Mouse (Mus musculus) limb, embryonic 14.5 days (tissue): ENCODE results near the gene Xpo5. TPM values are rescaled to one million over a fixed set of nuclear protein-coding genes. Genes with fewer than 3 reads are reported as not detected.

ENCODE experiments used
- ATAC-seq: fragments of 200-750 bp; cut with Nextera tagmentation; 2 replicates; pipeline ENCODE4 v1.8.0; 2017; ENCODE audit warnings: low read depth, moderate number of reproducible peaks, moderate TSS enrichment; ENCODE audit not compliant: low FRiP score
- DNase-seq: peaks from one replicate; pipeline ENCODE4 v3.0.0-alpha.2; 2015; ENCODE audit warnings: low spot score
- H3K27ac ChIP-seq: fragments of 300-500 bp; sonication (generic); replicated peaks from 2 replicates; pipeline ENCODE4 v1.5.1; 2014; ENCODE audit warnings: low read depth, mild to moderate bottlenecking, low read length, moderate library complexity, mixed read lengths
- H3K27me3 ChIP-seq: fragments of 300-500 bp; sonication (generic); 2 replicates; pipeline ENCODE4 v1.6.1; 2014; ENCODE audit warnings: low read length, mixed read lengths; ENCODE audit not compliant: control insufficient read depth, insufficient read depth
- H3K36me3 ChIP-seq: fragments of 300-500 bp; sonication (generic); 2 replicates; pipeline ENCODE4 v1.6.1; 2014; ENCODE audit warnings: mild to moderate bottlenecking, low read length, moderate library complexity, mixed read lengths; ENCODE audit not compliant: control insufficient read depth, insufficient read depth
- H3K4me1 ChIP-seq: fragments of 300-500 bp; sonication (generic); 2 replicates; pipeline ENCODE4 v1.6.1; 2014; ENCODE audit warnings: antibody characterized with exemption, low read length, mixed read lengths; ENCODE audit not compliant: control insufficient read depth, insufficient read depth
- H3K4me2 ChIP-seq: fragments of 300-500 bp; sonication (generic); replicated peaks from 2 replicates; pipeline ENCODE4 v1.6.1; 2014; ENCODE audit warnings: low read depth, mild to moderate bottlenecking, low read length, moderate library complexity; ENCODE audit not compliant: severe bottlenecking
- H3K4me3 ChIP-seq: fragments of 300-500 bp; sonication (generic); replicated peaks from 2 replicates; pipeline ENCODE4 v1.5.1; 2014; ENCODE audit warnings: low read length
- H3K9ac ChIP-seq: fragments of 300-500 bp; sonication (generic); 2 replicates; pipeline ENCODE4 v1.6.1; 2014; ENCODE audit warnings: mild to moderate bottlenecking, low read depth, low read length, moderate library complexity; ENCODE audit not compliant: severe bottlenecking
- H3K9me3 ChIP-seq: fragments of 300-500 bp; sonication (generic); 2 replicates; pipeline ENCODE4 v1.6.1; 2016; ENCODE audit warnings: low read length; ENCODE audit not compliant: control insufficient read depth
- POLR2A ChIP-seq: fragments of 200-500 bp; IDR thresholded peaks from 2 replicates; pipeline ENCODE4 v1.8.0; 2012; ENCODE audit warnings: inconsistent platforms, mild to moderate bottlenecking, moderate library complexity, borderline replicate concordance; ENCODE audit not compliant: insufficient read depth, insufficient read length; ENCODE audit errors: extremely low read depth
- WGBS: fragments of 180-500 bp; shearing (Covaris S2); extraction: QIAGEN DNeasy Blood & Tissue Kit; methylation state at CpG from one replicate; pipeline ENCODE4 v1.1.7; 2014; 5-methylcytosine and 5-hydroxymethylcytosine counted together
- polyA plus RNA-seq, 2 experiments: library from polyadenylated mRNA; depleted of rRNA in 1 of 2; stranded (reverse) in 1 of 2; unstranded in 1 of 2; fragments of >200 nt; fragmentation: Nextera tagmentation in 1 of 2; extraction: Ambion mirVana in 1 of 2; gene quantifications; 2 replicates each; pipeline versions ENCODE4 v1.2.1 to v1.2.3; 2012 to 2014

The Xpo5 gene
- polyA plus RNA-seq, 2 experiments = 45.0 to 49.7 TPM

DNA sequence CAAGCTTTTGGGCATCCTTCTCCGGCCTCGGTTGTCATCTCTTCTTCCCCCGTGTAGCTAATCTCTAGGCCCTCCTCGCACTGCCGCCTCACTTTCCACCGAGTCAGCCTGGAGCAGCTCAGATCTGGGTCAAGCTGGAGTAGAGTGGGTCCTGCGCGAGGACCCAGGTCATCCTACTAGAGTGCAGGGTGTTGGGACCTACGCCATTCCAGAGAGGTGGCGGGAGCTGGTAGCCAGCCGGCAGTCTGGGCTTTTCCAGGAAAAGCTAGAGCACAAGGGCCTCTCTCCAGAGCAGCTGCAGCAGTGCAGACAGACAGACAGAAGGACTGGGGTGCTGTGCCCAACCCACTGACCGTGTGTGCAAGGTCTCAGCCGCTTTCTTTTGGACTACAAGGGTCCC lies 39.7 kb downstream of the Xpo5 start:
- H3K9me3 ChIP-seq = no peaks in the 10 kb centered on the region
- H3K4me1 ChIP-seq = peaks cover 8% of the 10 kb centered on the region; the same call in 1 of the 2 replicates
- H3K27ac ChIP-seq = no peak overlapping the region
- H3K4me2 ChIP-seq = no peak overlapping the region
- no peak overlapping the region for H3K4me3 ChIP-seq
- ATAC-seq (no peak), DNase-seq (no peak)
- 91% methylated on average over 13 of the region's 13 CpGs for WGBS
- no peak for TF ChIP-seq POLR2A
- no peaks in the 10 kb centered on the region for H3K27me3 ChIP-seq
- H3K9ac ChIP-seq = no peak overlapping the region
- H3K36me3 ChIP-seq = peaks cover 90% of the 10 kb centered on the region

DNA sequence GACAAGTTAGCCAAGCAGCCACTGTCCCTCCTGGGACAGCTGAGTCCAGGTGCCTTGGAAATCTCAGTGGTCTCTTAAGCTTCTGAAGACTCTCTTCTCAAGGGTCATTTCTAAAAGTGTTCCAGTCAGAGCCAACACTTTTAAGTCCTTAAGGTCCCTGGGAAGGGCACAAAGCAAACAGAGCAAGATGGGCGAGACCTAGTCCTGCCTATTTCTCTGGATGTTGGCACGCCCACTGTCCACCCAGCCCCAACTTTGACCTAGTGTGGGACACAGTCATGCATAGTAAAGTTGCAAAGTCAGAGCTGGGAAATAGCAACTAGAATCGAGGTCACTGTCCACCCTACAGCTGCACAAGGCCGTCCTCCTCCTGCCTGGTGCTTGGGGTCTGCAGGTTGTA lies 40.4 kb downstream of the Xpo5 start:
- Histone ChIP-seq H3K4me3 (no peak overlapping the region), H3K27me3 (no peaks in the 10 kb centered on the region), H3K4me1 (peaks cover 8% of the 10 kb centered on the region; the same call in 1 of the 2 replicates), H3K36me3 (peaks cover 84% of the 10 kb centered on the region), H3K9me3 (no peaks in the 10 kb centered on the region), H3K9ac (no peak overlapping the region), H3K27ac (no peak overlapping the region), H3K4me2 (no peak overlapping the region)
- WGBS = 86% methylated on average over 4 of the region's 4 CpGs
- DNase-seq (no peak), ATAC-seq (no peak)
- no peak for TF ChIP-seq POLR2A

- no peak overlapping the region for H3K4me3 ChIP-seq
- WGBS = 77% methylated on average over 2 of the region's 2 CpGs
- H3K4me2 ChIP-seq = no peak overlapping the region
- H3K4me1 ChIP-seq = peaks cover 9% of the 10 kb centered on the region
- no peaks in the 10 kb centered on the region for H3K9me3 ChIP-seq
- no peak overlapping the region for H3K27ac ChIP-seq
- DNase-seq = no peak
- no peak for TF ChIP-seq POLR2A
- no peaks in the 10 kb centered on the region for H3K27me3 ChIP-seq
- ATAC-seq = no peak
- no peak overlapping the region for H3K9ac ChIP-seq
- peaks cover 79% of the 10 kb centered on the region for H3K36me3 ChIP-seq
Observed at GRCm38 (mm10) chr17:46243624-46244023, 41.0 kb downstream of the Xpo5 start.

DNA sequence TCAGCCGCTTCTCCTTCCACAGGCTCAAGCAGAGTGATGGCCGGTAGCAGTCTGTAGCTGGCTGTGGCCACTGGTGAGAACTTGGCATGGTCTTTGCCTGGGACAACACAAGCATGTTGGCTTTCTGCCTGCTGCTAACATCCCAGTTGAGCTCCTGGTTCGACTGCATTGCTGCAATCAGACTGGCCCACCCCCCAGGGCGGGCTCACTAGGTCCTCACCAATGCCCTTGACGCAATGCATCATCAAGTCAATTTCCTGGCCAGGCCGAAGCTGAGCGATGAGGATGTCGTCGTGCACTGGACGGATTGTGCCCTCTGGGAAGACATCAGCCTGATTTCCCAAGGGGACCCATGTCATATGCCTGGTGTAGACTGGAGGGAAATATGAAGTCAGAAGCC lies 42.0 kb downstream of the Xpo5 start:
- no peak overlapping the region for H3K9ac ChIP-seq

DNA sequence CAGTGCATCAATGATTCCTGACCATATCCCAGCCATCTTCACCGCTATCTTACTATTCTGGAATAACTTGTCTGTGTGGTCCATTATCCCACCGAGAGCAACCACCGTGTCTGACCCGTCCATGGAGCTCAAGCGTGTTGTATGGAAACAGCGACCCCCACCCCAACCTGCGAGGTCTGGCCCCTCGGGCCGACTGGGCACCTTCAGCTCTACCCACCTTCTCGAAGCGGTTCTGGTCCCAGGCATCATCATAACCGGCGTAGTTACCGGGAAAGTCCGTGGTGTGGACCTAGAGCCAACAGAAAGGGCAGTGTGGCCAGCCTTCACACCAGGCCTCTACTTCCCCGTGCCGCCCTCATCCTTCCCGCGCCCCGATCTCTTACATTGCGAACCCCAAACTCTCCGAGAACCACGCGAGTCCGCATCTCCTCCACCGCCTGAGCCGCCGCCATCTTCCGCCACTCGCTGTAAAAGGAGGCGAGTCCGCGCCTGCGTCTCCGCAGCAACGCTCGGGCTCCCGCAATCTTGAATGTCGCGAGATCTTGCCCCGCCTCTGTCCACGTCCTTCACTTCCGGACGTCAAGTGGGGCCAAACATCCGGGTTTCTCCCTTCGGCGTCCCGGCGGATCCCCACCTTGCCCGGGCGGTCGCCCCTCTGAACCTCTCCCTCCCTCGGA lies 45.1 kb downstream of the Xpo5 start, which contains the start of the genes Polr1c and Yipf3:
Gene Polr1c, minus strand, starts transcription at position 543 of the 677 bp plus-strand sequence.
Gene Yipf3, plus strand, starts transcription at position 569 of the 677 bp plus-strand sequence.
- DNase-seq (peak; percentile 95), ATAC-seq (peak; percentile 92)
- peak within 1 kb of the TSS; percentile 72 for H3K4me3 ChIP-seq
- H3K4me2 ChIP-seq = peak within 1 kb of the TSS; percentile 87
- peak within 1 kb of the TSS; percentile 78 for H3K9ac ChIP-seq
- TF ChIP-seq POLR2A = 0 out of 2 replicates have a peak, but pooled peaks have one; percentile 64
- under 1% methylated on average over 52 of the region's 53 CpGs for WGBS
- H3K27me3 ChIP-seq = no peaks in the 10 kb centered on the region
- no peaks in the 10 kb centered on the region for H3K9me3 ChIP-seq
- peaks cover 74% of the 10 kb centered on the region for H3K36me3 ChIP-seq
- H3K27ac ChIP-seq = peak within 1 kb of the TSS; percentile 52
- peaks cover 15% of the 10 kb centered on the region for H3K4me1 ChIP-seq

More for the DNA sequence above, 42.0 kb downstream of the Xpo5 start:
- 76% methylated on average over 10 of the region's 10 CpGs for WGBS
- no peak overlapping the region for H3K4me2 ChIP-seq
- ATAC-seq (no peak), DNase-seq (no peak)
- H3K4me3 ChIP-seq = no peak overlapping the region
- H3K27me3 ChIP-seq = no peaks in the 10 kb centered on the region
- no peaks in the 10 kb centered on the region for H3K9me3 ChIP-seq
- peaks cover 76% of the 10 kb centered on the region for H3K36me3 ChIP-seq
- no peak for TF ChIP-seq POLR2A
- peaks cover 15% of the 10 kb centered on the region for H3K4me1 ChIP-seq
- H3K27ac ChIP-seq = no peak overlapping the region
